8 mouse cellular contexts compared by ENCODE assay signal in genomic region chr1:20819771-20820605, GRCm38 (mm10). TPM values are rescaled to one million over a fixed set of nuclear protein-coding genes. Genes with fewer than 3 reads are reported as not detected.
A peak's percentile ranks its signal among the peaks of the same experiment; 100 is the strongest.
DNase-seq lines count a peak whose midpoint lies in the region; ATAC-seq and TF ChIP-seq lines count a peak whose summit lies in the region.

Mcm3 (minus strand) TSS chr1:20820312.

- peaks cover 12% of the 10 kb centered on the region for H3K4me1 ChIP-seq in bone marrow macrophage, adult 2 months (ENCODE audit: control insufficient read depth, insufficient read depth, low read length)
- no peaks in the 10 kb centered on the region; the same call in 1 of the 2 replicates for H3K4me1 ChIP-seq in embryonic fibroblast, embryonic 13.5 days (ENCODE audit: control insufficient read depth, insufficient read depth, low read length)
- H3K4me1 ChIP-seq in kidney, embryonic 14.5 days (ENCODE audit: control insufficient read depth, insufficient read depth, low read length), result peaks cover 9% of the 10 kb centered on the region
- H3K4me1 ChIP-seq in limb, embryonic 15.5 days, result 0 out of 2 replicates have a peak, but pooled peaks cover 8% of the 10 kb centered on the region

- WGBS in kidney, embryonic 14.5 days, result under 1% methylated on average over 52 of the region's 52 CpGs
- WGBS in limb, embryonic 15.5 days, result under 1% methylated on average over 52 of the region's 52 CpGs

- no peaks in the 10 kb centered on the region for H3K9me3 ChIP-seq in kidney, embryonic 14.5 days (ENCODE audit: control insufficient read depth, low read length)
- H3K9me3 ChIP-seq in limb, embryonic 15.5 days, result no peaks in the 10 kb centered on the region

- H3K4me3 ChIP-seq in bone marrow macrophage, adult 2 months (ENCODE audit: insufficient read depth, low read length), result peak within 1 kb of the TSS; percentile 84
- H3K4me3 ChIP-seq in embryonic fibroblast, embryonic 13.5 days (ENCODE audit: insufficient read depth, low read length), result peak within 1 kb of the TSS; percentile 49
- peak within 1 kb of the TSS; percentile 77 for H3K4me3 ChIP-seq in kidney, embryonic 14.5 days (ENCODE audit: low read length)
- H3K4me3 ChIP-seq in limb, embryonic 15.5 days, result peak within 1 kb of the TSS; percentile 78

- peak within 1 kb of the TSS; percentile 62 for H3K4me2 ChIP-seq in kidney, embryonic 14.5 days (replicated peaks; ENCODE audit: low read depth, low read length)
- peak within 1 kb of the TSS; percentile 82 for H3K4me2 ChIP-seq in limb, embryonic 15.5 days

- peaks cover 26% of the 10 kb centered on the region for H3K36me3 ChIP-seq in kidney, embryonic 14.5 days (ENCODE audit: control insufficient read depth, insufficient read depth, low read length)
- H3K36me3 ChIP-seq in limb, embryonic 15.5 days, result peaks cover 25% of the 10 kb centered on the region

- H3K27ac ChIP-seq in bone marrow macrophage, adult 2 months (ENCODE audit: insufficient read depth, low read depth, low read length), result peak within 1 kb of the TSS; percentile 16; the same call in 1 of the 2 replicates
- H3K27ac ChIP-seq in embryonic fibroblast, embryonic 13.5 days (ENCODE audit: insufficient read depth, low read length), result no peak within 1 kb of the TSS
- no peak within 1 kb of the TSS; the same call in 1 of the 2 replicates for H3K27ac ChIP-seq in kidney, embryonic 14.5 days (ENCODE audit: low read depth, low read length)
- H3K27ac ChIP-seq in limb, embryonic 15.5 days, result peak within 1 kb of the TSS; percentile 12; the same call in 1 of the 2 replicates

- no peak for TF ChIP-seq POLR2A in bone marrow macrophage, adult 2 months (IDR thresholded peaks at IDR 0.05; ENCODE audit: borderline replicate concordance, low read depth, low read length)
- TF ChIP-seq POLR2A in embryonic fibroblast, embryonic 13.5 days (IDR thresholded peaks at IDR 0.05; ENCODE audit: low read depth, low read length), result peak; percentile 31; the same call in 1 of the 2 replicates

- peak; percentile 100 for ATAC-seq in kidney, embryonic 14.5 days (ENCODE audit: low FRiP score, low TSS enrichment)
- peak; percentile 99 for ATAC-seq in limb, embryonic 15.5 days (ENCODE audit: insufficient number of reproducible peaks, low FRiP score, low TSS enrichment, low read depth)

- peak; percentile 96 for DNase-seq in A20 (ENCODE audit: low read depth, low spot score)
- DNase-seq in heart, adult 9 months (ENCODE audit: low spot score in 2 of 2), result peak; percentile 96 to 97
- DNase-seq in monocyte, adult 2 months (ENCODE audit: low read depth in 1 of 2, low spot score in 2 of 2), result peak; percentile 75 to 84
- peak; percentile 90 to 94 for DNase-seq in spleen, postnatal 36 days (ENCODE audit: low spot score in 2 of 2)

- peak within 1 kb of the TSS; percentile 85 for H3K9ac ChIP-seq in kidney, embryonic 14.5 days (ENCODE audit: low read depth, low read length)
- peak within 1 kb of the TSS; percentile 62 for H3K9ac ChIP-seq in limb, embryonic 15.5 days

- H3K27me3 ChIP-seq in kidney, embryonic 14.5 days (ENCODE audit: control insufficient read depth, insufficient read depth, low read length), result no peaks in the 10 kb centered on the region
- no peaks in the 10 kb centered on the region for H3K27me3 ChIP-seq in limb, embryonic 15.5 days

- no peak for TF ChIP-seq CTCF in bone marrow macrophage, adult 2 months (IDR thresholded peaks at IDR 0.05; ENCODE audit: low read depth, low read length)
- no peak for TF ChIP-seq CTCF in embryonic fibroblast, embryonic 13.5 days (IDR thresholded peaks at IDR 0.05; ENCODE audit: borderline replicate concordance, insufficient read depth, low read length)

RNA-seq across cellular contexts. Expression of gene Mcm3, which starts in this region (rescaled TPM):
- polyA plus RNA-seq in bone marrow macrophage, adult 2 months (2012; ENCODE audit: insufficient read depth, insufficient read length, missing spikeins), result 34.1 and 36.3 TPM in 2 replicates
- polyA plus RNA-seq in embryonic fibroblast, embryonic 13.5 days (2011; ENCODE audit: insufficient read length, low read depth, missing spikeins), result 31.8 and 40.8 TPM in 2 replicates
- 180 and 185 TPM in 2 replicates for polyA plus RNA-seq in kidney, embryonic 14.5 days (2014; fragmentation: Nextera tagmentation; extraction: Ambion mirVana)
- 115 and 118 TPM in 2 replicates for polyA plus RNA-seq in limb, embryonic 15.5 days (2015; fragmentation: Nextera tagmentation; extraction: Ambion mirVana)

Comparison
In these comparisons a context has a peak if more than half of its experiments do, and no peak if none do; other contexts are left out.
1. H3K27ac ChIP-seq: peak in bone marrow macrophage, adult 2 months (single experiment) and limb, embryonic 15.5 days (single experiment); none in embryonic fibroblast, embryonic 13.5 days (single experiment) and kidney, embryonic 14.5 days (single experiment).
2. Peak in every context shown above with its lines, with median percentiles within 50 percentile points of each other: DNase-seq and H3K4me3 ChIP-seq.